Mouse (Mus musculus) ES-E14 (cell line): ENCODE data around the gene Arhgap32.

Experiments
- HCFC1 ChIP-seq: IDR thresholded peaks from 2 replicates; pipeline ENCODE4 v1.6.1; 2012; ENCODE audit warnings: low read length, inconsistent platforms, borderline replicate concordance; ENCODE audit not compliant: insufficient read depth
- MAFK ChIP-seq: IDR thresholded peaks from 2 replicates; pipeline ENCODE4 v1.6.1; 2014; ENCODE audit warnings: mild to moderate bottlenecking, low read depth, low read length, inconsistent platforms; ENCODE audit not compliant: insufficient read depth

- no peak for TF ChIP-seq HCFC1
- no peak for TF ChIP-seq MAFK
Observed at GRCm38 (mm10) chr9:32170713-32171112, 54.8 kb downstream of the Arhgap32 start.
